ENCODE assay signal across 7 mouse cellular contexts in the genomic region with DNA sequence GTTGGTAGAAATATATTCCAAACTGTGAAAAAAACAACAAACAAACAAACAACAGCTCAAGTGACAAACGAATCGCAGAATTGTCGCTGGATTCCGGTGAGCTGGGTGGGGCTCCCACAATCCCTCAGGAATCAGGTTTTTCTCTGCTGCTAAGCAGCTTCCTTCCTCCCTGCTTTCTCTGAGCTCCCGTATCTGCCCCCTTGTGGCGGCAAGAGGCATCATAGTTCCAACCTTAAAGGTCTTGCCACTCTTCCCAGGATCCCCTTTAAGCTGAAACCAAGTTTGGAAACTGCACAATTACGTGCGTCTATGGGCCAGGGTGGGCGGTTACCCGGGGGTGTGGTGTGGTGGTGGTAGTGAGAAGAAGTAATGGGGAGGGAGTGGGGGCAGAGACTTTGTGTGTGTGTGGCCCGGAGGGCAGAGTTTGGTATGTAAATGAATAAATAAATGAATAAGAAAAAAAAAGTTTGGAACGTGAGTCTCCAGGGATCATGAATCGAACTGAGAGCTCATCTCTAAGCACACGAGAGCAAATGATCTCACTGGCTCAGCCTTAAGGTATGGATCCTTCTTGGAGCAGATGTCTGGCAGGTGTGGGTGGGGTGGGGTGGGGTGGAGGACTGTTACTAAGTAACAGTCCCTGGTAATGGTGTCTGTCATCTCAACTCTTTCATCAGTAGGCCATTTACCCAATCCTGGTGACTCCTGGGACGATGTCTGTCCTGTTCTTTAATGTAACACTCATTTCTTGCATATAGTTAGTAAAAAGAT. TPM values are rescaled to one million over a fixed set of nuclear protein-coding genes. Genes with fewer than 3 reads are reported as not detected.
DNase-seq lines count a peak whose midpoint lies in the region; ATAC-seq and TF ChIP-seq lines count a peak whose summit lies in the region.

No protein-coding gene starts in this region.

- no peaks in the 10 kb centered on the region for H3K27me3 ChIP-seq in intestine, postnatal 0 days (replicated peaks; ENCODE audit: control insufficient read depth, insufficient read depth, low read length)
- H3K27me3 ChIP-seq in midbrain, embryonic 10.5 days (ENCODE audit: low read depth, poor library complexity, severe bottlenecking), result no peaks in the 10 kb centered on the region
- H3K27me3 ChIP-seq in small intestine, adult 2 months (ENCODE audit: control insufficient read depth, insufficient read depth, low read length), result no peaks in the 10 kb centered on the region

- peak overlapping the region; percentile 62 for H3K4me2 ChIP-seq in intestine, postnatal 0 days (replicated peaks; ENCODE audit: low read depth)

- H3K36me3 ChIP-seq in intestine, postnatal 0 days (ENCODE audit: control insufficient read depth, insufficient read depth), result no peaks in the 10 kb centered on the region
- H3K36me3 ChIP-seq in midbrain, embryonic 10.5 days, result no peaks in the 10 kb centered on the region
- H3K36me3 ChIP-seq in small intestine, adult 2 months (ENCODE audit: control insufficient read depth, insufficient read depth, low read length), result no peaks in the 10 kb centered on the region

- DNase-seq in adrenal gland, postnatal 10 days, result peak; percentile 76
- DNase-seq in embryo, embryonic 10.5 days (ENCODE audit: low spot score), result peak; percentile 90
- peak; percentile 86 for DNase-seq in left cerebral cortex, postnatal 4 days
- peak; percentile 84 for DNase-seq in midbrain, embryonic 10.5 days (ENCODE audit: low spot score)

- H3K9me3 ChIP-seq in intestine, postnatal 0 days (ENCODE audit: control insufficient read depth), result no peaks in the 10 kb centered on the region
- H3K9me3 ChIP-seq in midbrain, embryonic 10.5 days (replicated peaks), result no peaks in the 10 kb centered on the region

- peak overlapping the region; percentile 50; the same call in 1 of the 2 replicates for H3K9ac ChIP-seq in intestine, postnatal 0 days (ENCODE audit: low read depth, low read length)

- no peaks in the 10 kb centered on the region for H3K4me1 ChIP-seq in intestine, postnatal 0 days (replicated peaks; ENCODE audit: control insufficient read depth, insufficient read depth, low read length)
- peaks cover 14% of the 10 kb centered on the region for H3K4me1 ChIP-seq in midbrain, embryonic 10.5 days
- no peaks in the 10 kb centered on the region for H3K4me1 ChIP-seq in small intestine, adult 2 months (ENCODE audit: control insufficient read depth, insufficient read depth, insufficient read length, low read length)

- H3K27ac ChIP-seq in intestine, postnatal 0 days (ENCODE audit: low read depth, low read length), result no peak overlapping the region
- H3K27ac ChIP-seq in midbrain, embryonic 10.5 days (replicated peaks), result peak overlapping the region; percentile 91
- no peak overlapping the region for H3K27ac ChIP-seq in small intestine, adult 2 months (ENCODE audit: insufficient read depth, low read depth, low read length)

- 10% methylated on average over 15 of the region's 15 CpGs for WGBS in intestine, postnatal 0 days
- 19% methylated on average over 15 of the region's 15 CpGs for WGBS in midbrain, embryonic 10.5 days
- WGBS in small intestine, adult 2 months, result 11% methylated on average over 15 of the region's 15 CpGs

- ATAC-seq in granulocyte monocyte progenitor cell, adult 5-6 weeks (replicated peaks; ENCODE audit: poor library complexity, severe bottlenecking), result peak; percentile 88
- peak; percentile 82 for ATAC-seq in intestine, postnatal 0 days

- TF ChIP-seq POLR2A in small intestine, adult 2 months (IDR thresholded peaks at IDR 0.05; ENCODE audit: low read depth, low read length), result no peak

- peak overlapping the region; percentile 45 for H3K4me3 ChIP-seq in intestine, postnatal 0 days (ENCODE audit: low read depth, low read length)
- H3K4me3 ChIP-seq in midbrain, embryonic 10.5 days, result peak overlapping the region; percentile 57
- H3K4me3 ChIP-seq in small intestine, adult 2 months (ENCODE audit: low read depth, low read length), result peak overlapping the region; percentile 48

- TF ChIP-seq CTCF in intestine, postnatal 0 days (IDR thresholded peaks at IDR 0.05; ENCODE audit: low read depth), result peak; percentile 92
- TF ChIP-seq CTCF in small intestine, adult 2 months (IDR thresholded peaks at IDR 0.05; ENCODE audit: extremely low read depth, insufficient read length, insufficient replicate concordance, low read depth, low read length), result peak; percentile 80; the same call in 1 of the 2 replicates

- intact Hi-C loops in left cerebral cortex, postnatal 4 days (cut with DNase I), result no loop called here

RNA-seq across cellular contexts. Expression of a gene that starts 1.0 kb away (rescaled TPM):
- total RNA-seq in adrenal gland, postnatal 10 days (2021), result not detected
- not detected in 2 replicates for total RNA-seq in granulocyte monocyte progenitor cell, adult 5-6 weeks (2014; fragmentation: Nextera tagmentation)
- total RNA-seq in granulocyte monocyte progenitor cell, adult 5-6 weeks (2017), result not detected in 2 replicates
- not detected in 2 replicates for polyA plus RNA-seq in intestine, postnatal 0 days (2015; fragmentation: Nextera tagmentation; extraction: Ambion mirVana)
- total RNA-seq in left cerebral cortex, postnatal 4 days (2021), result not detected
- polyA plus RNA-seq in midbrain, embryonic 10.5 days (2016; fragmentation: Nextera tagmentation; extraction: Ambion mirVana), result not detected in 2 replicates
- not detected in 2 replicates for polyA plus RNA-seq in small intestine, adult 2 months (2012; rRNA removed)
